In the genomic region with DNA sequence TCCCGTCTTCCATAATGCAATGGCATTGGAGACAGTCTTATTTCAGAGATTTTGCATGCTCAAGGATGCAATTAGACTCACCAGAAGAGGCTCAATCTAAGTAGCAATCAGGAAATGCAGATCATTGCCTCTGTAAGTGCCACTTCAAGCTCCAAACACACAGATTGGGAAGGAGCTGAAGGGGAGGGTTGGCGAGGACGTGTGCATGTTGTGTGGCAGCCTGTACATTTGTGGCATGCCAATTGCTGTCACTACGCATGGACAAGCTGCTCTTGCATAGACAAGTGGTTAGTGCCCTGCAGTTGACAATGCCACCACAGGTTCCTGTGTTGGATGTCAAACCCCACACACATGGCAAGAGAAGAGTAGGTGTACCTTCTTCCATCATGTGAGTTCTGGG, we compare ENCODE assay signal across 18 mouse cellular contexts.
"Had no signal": no experiment of that assay in that cellular context is flagged by ENCODE, and none has a peak within 500 bp of the region (broad histone marks: within the 10 kb centered on the region; RNA-seq: fewer than 3 reads in every experiment).

No protein-coding gene starts in this region.

- H3K4me2 ChIP-seq: lung, embryonic 14.5 days; midbrain, embryonic 12.5 days; neural tube, embryonic 12.5 days had no signal

- H3K27ac ChIP-seq: liver, embryonic 14.5 days; midbrain, embryonic 12.5 days; neural tube, embryonic 12.5 days had no signal

- ATAC-seq: midbrain, embryonic 16.5 days had no signal

- H3K27me3 ChIP-seq: midbrain, embryonic 12.5 days; neural tube, embryonic 12.5 days had no signal

- DNase-seq: lung, adult 18-20 months; lung, embryonic 14.5 days; lung, postnatal 10 days; lung, postnatal 4 days; midbrain, embryonic 14.5 days; retina, postnatal 1 day; right cerebral cortex, adult 18-20 months; right cerebral cortex, postnatal 25 days; right cerebral cortex, postnatal 4 days; spleen, adult 18-20 months; thymus, adult 18-20 months; thymus, postnatal 14 days; thymus, postnatal 36 days had no signal

- H3K9ac ChIP-seq: liver, embryonic 14.5 days; lung, embryonic 14.5 days; midbrain, embryonic 12.5 days; neural tube, embryonic 12.5 days had no signal

- H3K4me3 ChIP-seq: midbrain, embryonic 12.5 days; myocyte; neural tube, embryonic 12.5 days had no signal

- H3K9me3 ChIP-seq: midbrain, embryonic 12.5 days; neural tube, embryonic 12.5 days had no signal

- H3K36me3 ChIP-seq: midbrain, embryonic 12.5 days; neural tube, embryonic 12.5 days had no signal
